Mouse (Mus musculus) MEL-GATA-1-ER (cell line): ENCODE results near the gene Asap2.

Experiments
- DNase-seq: peaks from one replicate; pipeline ENCODE4 v3.0.0-alpha.2; 2012; ENCODE audit warnings: low read depth; ENCODE audit errors: extremely low read depth

Gene Asap2

DNA sequence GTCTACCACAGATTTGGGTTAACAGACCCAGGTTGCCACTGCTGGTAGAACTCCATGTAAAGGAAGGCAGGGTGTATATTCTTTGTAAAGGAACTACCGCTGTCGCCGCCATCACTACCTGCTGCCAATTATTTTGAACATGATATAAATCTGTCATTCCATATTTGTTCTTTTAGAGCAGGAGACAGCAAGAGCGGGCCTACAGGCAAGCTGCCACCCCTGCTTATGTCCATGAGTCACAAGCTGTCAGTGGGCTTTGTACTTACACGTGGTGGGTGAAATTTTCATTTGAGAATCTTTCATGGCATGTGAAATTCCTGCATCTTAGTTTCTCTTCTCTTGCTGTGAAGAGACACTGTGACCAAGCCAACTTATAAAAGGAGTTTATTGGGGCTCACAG is 273.0 kb downstream of the Asap2 start:
- no peak for DNase-seq

DNA sequence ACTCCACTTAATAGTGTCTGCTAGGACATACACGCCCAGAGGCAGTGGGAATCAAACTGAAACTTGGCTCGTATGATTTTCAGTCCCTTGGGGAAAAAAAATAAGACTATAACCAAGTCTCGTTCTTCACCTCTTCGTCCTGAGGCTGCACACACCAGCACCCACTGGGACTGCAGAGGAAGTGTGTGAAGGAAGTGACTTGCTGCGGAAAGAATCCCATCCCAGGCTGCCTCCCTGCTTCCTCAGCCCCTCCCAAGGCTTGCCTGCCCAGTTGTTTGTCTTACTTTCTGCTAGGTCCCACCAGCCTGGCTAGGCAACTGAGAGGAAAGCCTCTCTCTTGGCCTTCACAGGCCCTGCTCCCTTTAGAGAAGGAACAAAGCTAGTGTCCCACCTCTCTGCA is 274.0 kb downstream of the Asap2 start:
- DNase-seq = no peak

DNA sequence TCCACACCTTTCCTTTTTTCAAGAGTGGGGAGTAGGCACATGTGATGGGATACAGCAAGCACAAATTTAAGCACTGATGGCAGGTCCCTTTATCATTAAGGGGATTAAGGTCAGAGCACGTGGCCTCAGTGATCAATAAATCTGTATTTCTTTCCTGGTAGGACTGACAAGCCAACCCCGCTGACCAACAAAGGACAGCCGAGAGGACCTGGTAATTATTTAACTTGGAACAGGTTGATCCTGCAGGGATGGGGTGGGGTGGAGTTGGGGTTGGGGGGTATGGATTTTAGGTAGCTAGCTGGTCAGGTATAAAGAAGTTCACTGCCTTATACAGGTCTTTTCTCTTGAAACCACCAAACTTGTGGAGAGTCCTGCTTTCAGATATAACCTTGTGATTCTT is 274.7 kb downstream of the Asap2 start:
- no peak for DNase-seq

DNA sequence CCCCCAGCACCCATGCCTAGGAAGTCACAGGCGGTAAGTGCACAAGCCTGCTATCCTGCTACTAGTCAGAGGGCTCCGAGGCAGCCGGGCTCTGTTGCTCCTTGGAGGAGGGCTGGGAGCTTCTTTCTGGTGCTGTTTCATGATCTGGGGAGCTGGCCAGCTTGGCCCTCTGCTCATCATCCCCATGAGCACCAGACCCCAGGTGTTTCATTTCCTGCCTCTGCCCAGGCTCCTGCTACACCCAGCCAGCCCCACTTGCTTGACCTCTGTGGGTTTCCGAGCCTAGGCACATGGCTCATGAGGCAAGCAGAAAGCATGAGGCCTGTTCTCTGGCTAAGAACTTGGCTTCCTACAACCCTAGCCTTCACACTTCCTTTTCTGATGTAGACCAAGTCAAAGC is 275.2 kb downstream of the Asap2 start:
- no peak for DNase-seq

DNA sequence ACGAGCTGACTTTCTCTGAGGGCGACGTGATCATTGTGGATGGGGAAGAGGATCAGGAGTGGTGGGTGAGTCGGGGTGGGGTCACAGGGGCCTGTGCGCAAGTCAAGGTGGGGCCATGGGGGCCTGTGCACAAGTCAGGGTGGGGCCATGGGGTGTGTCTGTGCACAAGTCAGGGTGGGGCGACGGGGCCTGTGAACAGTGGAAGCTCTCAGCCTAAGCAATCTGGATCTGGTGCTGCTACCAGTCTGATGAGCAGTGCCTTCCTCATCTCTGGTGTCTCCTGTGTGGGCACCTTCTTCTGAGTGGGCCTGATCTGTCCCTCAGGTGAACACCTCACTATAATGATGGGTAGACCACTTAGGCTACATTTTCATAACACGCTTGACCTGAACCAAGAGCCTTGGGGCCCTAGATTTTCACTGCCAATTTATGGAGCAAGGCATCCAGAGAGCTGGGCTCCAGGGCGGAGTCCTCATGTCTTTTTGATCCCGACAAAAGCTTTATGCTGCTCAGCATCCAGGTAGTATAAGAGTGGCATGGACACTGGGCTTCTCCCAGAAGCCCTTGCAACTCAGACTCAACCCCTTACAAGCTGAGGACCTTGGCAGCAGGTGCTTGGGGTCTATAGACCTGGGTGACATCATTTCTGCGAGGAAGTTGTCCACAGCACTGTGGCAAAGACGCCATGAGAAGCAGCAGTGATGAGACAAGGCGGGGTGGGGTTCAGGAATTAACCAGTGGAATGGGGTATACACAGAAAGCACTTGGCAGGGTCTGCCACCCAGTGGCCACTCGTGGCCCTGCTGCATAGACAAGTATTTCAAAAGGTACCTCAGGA is 275.9 kb downstream of the Asap2 start:
- peak; percentile 5 for DNase-seq

DNA sequence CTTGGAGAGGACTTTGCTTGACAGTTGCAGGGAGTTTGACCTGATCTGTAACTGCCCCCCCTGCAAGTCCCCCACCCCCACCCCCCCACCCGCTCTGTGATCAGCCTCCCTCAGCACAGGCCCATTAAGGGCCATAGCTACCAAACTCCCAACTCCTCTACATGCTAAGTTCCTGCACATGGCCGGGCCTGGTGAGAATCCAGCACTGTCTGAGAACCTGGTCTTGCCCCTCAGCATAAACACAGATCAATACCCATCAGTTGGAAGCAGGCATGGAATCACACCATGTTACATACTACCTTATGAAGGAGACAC is 276.5 kb downstream of the Asap2 start:
- DNase-seq = no peak

DNA sequence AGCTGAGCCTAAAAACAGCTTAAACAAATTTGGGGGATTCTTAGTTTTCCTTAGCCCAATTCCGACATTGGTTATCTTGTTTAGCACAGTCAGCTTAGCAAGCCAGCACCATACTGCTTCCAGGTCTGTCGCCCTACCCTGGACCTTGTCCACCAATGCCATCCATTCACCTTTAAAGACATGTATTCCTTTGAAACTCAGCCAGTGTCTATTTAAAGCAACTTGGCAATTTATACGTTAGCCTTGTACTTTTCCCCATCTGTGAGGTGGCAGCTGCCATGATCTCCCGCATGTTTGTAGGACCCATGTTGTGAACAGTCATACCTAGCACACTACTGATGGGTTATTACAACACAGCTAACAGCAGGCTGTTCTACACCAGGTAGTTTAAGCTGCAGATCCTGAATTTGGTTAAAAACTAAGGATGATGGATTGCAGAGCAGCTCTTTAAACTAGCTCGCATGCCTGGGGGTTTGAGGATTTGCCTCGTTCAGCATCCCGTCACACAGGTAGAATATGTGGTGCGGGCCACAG is 277.9 kb downstream of the Asap2 start:
- no peak for DNase-seq

DNA sequence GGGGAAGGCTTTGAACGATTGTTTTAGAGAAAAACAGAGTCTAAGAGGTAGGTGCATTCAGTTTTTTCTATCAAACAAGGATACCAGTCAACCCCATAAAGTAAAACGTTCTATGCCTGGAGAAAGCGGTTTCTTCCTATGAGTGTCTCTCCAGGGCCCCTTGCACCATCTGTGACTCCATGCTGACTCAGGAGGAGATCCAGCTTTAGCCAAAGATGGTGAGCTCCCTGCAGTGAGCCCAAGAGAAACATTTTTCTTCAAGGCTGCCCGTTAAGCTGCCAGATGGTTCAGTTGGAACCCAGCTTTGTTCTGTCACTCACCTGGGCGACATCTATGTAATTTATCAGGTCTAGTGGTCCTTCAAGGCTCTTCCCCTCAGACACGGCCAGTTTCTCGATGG is 284.2 kb downstream of the Asap2 start:
- no peak for DNase-seq

DNA sequence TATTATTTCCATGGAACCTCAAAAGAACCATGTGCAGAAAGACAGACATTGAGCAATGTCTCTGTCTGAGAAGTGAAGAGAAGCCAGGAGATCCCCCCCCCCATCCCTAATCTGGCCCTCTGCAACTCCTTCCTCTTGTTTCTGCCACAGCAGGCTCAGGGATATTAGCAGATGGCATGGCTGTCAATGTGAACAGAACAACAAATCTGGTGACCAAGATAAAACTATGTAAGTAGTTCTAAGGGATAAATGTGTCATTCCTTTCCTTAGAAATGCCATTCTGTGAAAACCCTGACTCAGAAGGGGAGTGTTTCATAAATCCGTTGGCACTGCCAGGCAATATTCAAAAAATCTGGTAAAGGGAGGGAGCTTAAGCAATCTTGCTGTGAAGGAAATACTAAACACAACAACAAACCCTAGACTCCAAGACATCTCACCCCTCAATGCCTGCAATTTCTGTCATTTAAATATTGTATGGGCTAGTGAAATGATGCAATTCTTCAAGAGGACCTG is 287.1 kb downstream of the Asap2 start:
- no peak for DNase-seq

DNA sequence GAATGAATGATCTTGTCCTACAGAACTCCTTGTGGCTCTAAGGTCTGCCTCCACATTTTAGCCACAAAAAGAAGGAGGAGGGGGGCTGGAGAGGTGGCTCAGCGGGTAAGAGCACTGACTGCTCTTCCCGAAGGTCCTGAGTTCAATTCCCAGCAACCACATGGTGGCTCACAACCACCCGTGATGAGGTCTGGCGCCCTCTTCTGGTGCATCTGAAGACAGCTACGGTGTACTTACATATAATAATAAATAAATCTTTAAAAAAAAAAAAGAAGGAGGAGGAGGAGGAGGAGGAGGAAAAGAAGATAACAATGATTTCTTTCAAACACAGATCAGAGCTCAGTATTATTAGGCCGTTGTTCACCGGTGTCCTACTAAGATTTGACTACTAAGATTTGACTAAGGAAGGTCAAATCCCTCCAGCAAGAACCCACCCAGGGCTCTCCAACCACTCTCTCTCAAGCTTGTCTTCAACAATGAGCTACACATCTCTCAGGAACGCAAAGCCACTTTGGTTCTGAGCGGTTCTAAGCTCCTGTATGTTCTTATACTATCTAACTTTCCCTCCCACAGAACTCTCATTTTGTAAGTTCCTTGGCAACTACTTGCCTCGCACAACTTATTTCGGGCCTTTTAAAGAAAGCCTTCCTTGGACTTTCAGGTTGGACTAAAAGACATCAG is 294.6 kb downstream of the Asap2 start, which contains the start of gene Cpsf3:
TSS of gene Cpsf3 (plus strand) at position 631 of the 681 bp plus-strand sequence.
- DNase-seq = no peak

DNA sequence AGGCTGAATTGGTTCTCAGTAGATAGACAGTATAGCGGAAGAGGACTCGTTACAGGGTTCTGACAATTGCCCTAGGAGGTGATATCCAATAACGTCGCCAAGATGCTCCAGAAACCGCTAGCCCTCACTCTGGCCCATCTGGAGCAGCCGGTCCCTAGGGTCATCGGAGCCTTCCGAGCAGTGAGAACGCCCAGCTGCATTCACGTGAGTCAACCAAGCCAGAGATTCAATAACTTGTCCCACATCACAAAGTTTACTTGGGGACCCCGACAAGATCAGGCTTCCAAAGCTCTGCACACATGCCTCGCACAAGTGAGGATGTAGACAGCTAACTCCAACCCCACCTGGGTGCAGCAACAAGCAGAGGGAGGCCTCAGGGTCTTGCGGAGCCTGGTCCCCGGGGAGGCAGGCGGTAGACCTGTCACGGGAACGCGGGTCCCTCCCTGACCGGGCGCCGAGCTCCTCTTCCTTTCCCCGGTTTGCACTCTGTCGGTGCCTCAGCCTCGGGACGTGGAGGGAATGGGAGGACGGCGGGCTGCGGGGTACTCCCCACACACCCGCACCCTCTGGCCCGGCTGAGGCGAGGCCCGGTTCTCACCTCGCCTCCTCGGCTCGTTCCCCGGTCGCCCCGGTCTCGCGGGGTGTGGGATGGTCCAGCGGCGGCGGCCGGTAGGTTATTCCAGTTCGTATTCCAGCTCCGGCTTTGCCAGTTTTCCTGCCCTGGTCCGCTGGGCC is 295.4 kb downstream of the Asap2 start:
- DNase-seq = peak; percentile 17

DNA sequence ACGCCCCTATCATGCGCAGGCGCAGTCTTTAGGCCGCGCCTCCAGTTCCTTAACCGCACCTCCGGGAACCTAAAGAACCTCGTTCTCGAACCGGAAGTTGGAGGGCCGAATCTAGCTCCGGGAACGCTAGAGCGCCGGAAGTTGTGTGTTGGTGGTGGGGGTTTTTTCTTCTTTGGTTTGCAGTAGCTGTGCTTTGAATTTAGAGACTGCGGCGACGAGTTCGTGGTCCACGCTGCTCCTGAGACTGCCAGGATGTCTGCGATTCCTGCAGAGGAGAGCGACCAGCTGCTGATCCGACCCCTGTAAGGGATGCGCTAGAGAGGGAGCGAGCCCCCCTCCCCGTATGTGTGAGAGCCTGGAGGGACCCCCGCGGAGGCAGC is 296.0 kb downstream of the Asap2 start, which contains the start of gene Itgb1bp1:
TSS of gene Itgb1bp1 (minus strand) at position 42 of the 380 bp plus-strand sequence.
- DNase-seq = peak; percentile 80

DNA sequence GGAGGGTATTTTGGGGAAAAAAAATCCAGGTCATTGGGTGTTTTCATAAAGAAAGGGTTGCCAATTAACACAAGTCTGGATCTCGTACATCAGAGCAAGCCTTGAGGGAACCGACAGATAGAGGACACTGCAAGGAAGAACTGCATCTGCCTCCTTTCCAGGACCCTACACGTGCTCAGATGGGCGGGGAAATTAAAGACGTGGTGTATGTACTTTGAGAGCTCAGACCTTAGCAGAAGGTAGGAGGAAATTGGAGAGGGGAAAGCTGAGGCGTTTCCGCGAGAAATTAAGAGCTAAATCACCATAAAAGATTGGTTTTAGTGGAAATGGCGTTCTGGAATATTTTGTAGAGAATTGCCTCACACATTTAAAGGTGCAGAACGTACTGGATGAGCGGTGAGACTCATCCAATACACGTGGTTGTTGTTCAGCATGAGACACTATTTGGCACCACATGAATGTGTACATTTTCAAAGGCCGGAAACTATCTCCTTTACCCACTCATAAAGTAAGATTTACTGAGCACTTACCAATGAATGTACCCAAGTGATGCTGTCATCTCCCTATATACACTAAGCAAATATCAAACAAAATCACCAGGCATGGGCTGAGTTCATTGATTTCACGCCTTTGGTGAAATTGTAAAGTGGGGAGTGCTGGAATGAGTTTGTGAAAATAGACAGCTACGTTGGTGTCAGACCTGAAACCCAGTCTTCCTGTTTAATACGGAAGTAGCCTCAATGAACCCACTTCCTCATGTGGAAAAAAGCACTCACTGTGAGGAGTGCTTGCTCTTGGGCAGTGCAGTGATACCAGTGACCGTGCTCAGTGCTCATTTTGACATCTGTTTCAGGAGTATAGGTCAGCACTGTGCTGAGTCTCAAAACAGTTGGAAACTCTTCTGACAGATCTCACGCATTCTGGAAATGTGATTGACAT is 296.7 kb downstream of the Asap2 start:
- DNase-seq = peak; percentile 26

DNA sequence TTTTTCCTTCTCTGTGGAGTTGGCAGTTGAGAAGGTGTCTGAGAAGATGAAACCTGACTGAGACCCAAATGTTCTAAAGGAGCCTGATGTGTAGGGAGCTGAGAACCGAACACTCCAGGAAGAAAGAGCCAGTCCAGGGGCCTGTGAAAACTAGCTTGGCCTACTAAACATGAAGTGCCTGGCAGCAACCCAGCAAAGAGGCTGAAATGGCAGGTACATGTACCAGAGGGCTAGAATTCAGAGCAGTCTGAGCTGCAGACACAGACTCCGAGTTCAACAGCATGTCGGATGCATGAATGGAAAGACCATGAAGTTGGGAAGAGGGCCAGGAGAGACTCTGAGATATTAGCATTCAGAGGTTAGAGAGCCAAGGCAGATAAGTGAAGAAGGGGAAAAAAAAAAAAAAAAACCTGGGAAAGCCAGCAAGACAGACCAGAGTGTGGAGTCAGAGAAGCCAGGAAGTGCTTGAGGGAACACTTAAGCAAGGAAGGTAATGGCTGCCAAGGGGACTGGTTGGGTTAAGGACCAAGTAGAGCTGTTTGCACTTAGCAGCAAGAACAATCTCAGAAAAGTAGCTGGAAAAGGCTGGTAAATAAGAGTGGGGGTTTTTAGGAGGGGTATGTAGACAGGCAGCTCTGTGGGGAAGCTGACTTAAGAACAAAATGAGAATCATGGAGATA is 298.6 kb downstream of the Asap2 start:
- DNase-seq = no peak

DNA sequence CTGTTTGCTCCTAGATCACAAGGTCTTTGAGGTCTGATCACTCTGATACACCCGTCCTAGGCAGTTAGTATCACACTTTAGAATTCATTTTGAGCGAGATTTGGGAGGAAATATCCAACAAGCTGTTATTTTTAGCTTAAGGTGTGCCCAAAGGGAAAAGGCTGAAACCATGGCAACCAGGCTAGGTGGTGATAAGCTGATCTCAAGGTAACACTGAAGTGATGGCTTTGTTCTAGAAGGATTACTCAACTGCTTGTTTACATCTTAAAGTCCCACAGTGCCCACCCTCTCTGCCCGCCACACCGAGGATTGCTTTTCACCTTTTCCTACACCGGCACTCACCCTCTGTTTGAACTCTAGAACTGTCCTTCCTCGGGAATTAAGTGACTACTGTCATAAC is 299.4 kb downstream of the Asap2 start:
- DNase-seq = no peak

DNA sequence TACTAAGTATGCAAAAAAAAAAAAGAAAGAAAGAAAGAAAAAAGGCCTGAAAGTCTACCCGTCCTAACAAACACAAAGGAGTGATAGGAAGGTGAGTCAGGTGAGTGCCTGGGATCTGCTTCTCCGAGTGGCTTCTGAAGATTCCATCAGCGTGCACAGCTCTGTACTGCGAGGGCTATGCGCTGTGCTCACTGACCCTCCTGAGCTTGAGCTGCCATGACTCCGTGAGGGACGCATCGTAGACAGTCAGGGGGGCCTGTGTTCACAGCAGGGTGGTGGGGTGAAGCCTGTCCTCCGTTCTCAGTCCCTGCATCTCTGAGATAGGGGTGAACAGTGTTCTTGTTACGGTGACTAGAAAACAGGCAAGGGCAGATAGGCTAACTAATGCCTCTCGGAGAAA is 308.6 kb downstream of the Asap2 start:
- DNase-seq = no peak

DNA sequence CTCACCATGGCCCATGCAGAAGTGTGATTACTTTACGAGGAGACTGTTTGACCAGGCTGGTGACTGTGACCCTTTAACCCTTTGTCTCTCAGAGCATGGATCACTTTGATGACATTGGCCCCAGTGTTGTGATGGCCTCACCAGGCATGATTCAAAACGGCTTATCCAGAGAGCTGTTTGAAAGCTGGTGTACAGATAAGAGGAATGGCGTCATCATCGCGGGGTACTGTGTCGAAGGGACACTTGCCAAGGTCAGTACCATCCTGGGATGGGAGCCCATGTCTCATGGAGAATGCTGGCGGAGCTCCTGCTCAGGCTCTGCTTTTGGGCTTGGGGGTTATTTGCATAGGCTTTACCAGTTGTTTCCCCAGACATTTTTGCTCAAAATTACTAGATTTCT is 311.1 kb downstream of the Asap2 start:
- DNase-seq = no peak

DNA sequence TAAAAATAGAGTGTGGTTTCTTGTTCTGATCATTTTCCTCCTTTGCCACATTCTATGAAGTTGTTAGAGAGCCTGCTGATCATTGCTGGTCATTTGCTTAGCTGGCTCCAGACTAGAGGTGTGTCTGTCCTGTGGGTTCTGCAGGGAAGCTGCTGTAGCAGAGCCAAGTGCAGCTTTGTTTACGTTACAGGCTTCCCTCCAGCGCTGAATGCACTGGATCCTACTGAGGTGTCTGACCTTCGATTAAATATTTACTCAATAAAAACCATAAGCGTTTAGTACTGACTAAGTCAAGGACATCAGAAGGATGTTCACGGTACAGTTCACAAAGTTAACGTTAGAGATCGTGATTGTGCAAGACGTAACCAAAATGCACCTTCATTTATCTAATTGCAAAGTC is 311.7 kb downstream of the Asap2 start:
- DNase-seq = no peak

DNA sequence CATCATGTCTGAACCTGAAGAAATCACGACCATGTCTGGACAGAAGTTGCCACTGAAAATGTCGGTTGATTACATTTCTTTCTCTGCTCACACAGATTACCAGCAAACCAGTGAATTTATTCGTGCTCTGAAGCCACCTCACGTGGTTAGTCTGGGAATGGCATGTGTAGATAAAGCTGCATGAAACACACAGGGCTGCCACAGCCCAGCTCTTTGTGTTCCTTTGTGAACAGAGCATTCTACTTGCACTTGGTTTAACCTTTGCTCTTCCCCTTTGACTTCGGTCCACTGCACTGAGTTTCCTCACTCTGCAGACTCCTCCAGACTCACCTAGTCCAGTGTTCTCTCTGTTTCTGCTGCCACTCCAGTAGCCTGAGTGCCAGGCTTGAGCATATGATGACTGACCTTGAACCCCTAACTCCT is 312.1 kb downstream of the Asap2 start:
- DNase-seq = no peak

DNA sequence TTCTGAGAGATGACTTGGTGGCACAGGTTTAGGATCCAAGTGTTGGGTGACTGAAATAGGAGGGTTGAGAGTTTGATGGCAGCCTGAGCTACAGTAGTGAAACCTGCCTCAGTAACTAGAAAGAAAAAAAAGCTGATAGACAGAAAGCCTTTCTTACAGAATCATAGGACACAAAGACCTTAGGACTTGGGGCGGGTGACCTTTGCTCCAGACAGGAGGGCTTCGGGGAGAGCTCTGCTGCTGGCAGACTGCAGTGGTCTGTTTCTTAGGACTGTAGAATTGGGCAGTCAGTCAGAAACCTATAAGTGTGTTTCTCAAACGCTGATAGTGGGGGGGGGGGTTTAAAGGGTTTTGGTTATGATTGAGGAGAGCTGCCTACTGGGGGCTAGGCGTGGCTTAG is 315.5 kb downstream of the Asap2 start:
- no peak for DNase-seq
